Mouse (Mus musculus) erythroblast, embryonic 14.5 days (primary cell): ENCODE data around the gene Polr2h.

Experiments used
- GATA1 ChIP-seq: IDR thresholded peaks from 2 replicates; pipeline ENCODE4 v1.6.1; 2012; ENCODE audit warnings: low read length, inconsistent platforms, mixed read lengths
- TAL1 ChIP-seq: IDR thresholded peaks from 3 replicates; pipeline ENCODE4 v1.6.1; 2012; ENCODE audit warnings: low read length, inconsistent platforms, mixed read lengths

DNA sequence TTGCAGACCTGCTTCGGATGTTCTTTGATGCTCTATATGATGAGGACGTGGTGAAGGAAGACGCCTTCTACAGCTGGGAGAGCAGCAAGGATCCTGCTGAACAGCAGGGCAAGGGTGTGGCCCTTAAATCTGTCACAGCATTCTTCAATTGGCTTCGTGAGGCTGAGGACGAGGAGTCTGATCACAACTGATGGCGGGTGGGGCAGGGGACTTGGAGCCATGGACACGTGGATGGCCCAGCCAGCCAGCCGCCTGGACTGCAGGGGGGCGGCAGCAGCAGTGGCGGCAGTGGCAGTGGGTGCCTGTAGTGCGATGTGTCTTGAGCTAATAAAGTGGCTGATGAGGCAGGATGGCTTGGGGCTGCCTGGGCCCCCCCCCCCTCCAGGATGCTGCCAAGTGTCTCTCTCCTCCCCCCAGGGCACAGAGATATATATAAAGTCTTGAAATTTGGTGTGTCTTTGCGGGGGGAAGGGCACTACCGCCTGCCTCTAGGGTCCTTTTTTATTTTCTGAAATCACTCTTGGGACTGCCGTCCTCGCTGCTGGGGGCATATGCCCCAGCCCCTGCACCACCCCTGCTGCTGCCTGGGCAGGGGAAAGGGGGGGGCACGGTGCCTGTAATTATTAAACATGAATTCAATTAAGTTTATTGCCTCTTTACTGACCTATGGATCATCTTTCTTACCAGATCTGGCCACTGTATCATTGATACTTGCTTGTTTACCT, 25.1 kb upstream of the Polr2h start:
- TF ChIP-seq TAL1 (no peak), GATA1 (no peak)
